Mouse (Mus musculus) erythroblast, embryonic 14.5 days (primary cell): Measurements from ENCODE around the gene Tbc1d22b.

Experiments
- GATA1 ChIP-seq: IDR thresholded peaks from 2 replicates; pipeline ENCODE4 v1.6.1; 2012; ENCODE audit warnings: low read length, inconsistent platforms, mixed read lengths
- TAL1 ChIP-seq: IDR thresholded peaks from 3 replicates; pipeline ENCODE4 v1.6.1; 2012; ENCODE audit warnings: low read length, inconsistent platforms, mixed read lengths

DNA sequence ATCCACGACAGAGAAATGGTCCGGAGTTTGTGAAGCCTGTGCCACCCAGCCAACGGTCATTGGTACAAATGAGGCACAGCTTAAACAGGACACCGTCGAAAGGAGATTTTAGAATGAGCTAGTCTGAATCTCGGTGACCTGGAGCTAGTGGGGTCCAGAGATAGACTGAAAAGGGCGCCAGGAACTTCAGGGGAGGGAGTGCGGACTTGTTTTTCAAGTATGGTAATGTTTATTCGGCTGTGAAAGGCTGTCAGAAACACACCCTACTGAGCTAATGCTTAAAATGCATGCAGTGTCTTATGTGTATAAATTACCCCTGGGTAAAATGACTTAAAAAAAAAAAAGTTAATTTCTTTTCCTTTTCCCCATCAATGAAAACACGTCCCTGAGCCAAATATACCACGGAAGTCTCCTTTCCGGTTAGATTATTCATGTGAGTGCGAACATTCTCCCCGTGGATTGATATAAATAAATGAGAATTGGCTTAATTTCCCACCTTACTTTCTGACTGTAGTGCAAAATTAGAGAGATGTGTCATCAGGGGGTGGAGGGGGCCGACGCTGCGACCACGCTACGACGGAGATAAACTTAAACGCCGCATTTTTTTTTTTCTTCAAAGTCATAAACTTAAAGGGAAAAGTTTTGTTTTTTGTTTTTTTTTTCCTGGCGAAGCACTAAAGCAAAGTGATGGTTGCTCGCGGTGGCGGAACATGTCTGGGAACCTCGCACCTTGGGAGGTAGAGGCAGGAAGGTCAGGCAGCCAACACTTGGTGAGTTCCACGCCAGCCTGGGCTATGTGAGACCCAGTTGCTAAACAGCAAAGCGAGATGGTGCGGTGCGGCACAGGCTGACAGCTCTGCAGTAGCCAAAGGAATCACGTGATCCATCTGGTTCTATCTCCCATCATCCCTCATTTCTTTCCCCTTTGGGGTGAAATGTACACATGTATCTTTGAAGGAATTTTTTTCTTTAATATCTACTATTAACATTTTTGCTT lies 46.6 kb upstream of the Tbc1d22b start:
- TF ChIP-seq GATA1 (no peak), TAL1 (no peak)
